Mouse (Mus musculus): ENCODE results near the gene Polr2m. TPM values are rescaled to one million over a fixed set of nuclear protein-coding genes. Genes with fewer than 3 reads are reported as not detected.
"Not testable (repeated sequence)": the region's sequence is repeated elsewhere in the genome, so short reads cannot be mapped to it uniquely, and the experiment has no call there.

The Polr2m gene
- polyA plus RNA-seq, 1 experiment from 2014 or later, result 292 TPM

DNA sequence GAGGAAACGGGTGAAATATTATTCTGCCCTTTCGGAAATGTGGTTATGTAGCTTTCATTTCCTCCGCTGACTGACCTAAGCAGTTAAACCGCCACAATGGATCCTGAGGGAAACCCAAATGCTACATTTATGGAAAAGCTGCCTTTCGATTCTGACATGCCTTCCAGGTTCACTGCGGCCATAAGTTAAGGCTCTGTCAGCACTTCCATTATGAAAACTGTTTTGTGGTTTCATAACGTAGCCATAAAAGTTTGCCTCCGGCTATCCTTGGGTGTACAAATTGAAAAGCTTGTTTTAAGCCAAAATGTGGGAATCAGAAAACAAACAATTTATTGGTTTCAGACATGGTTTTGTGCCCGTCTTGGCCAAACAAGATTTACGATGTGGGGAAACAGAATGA lies 27.2 kb upstream of the Polr2m start:
- no peaks in the 10 kb centered on the region for H3K4me1 ChIP-seq (ENCODE audit: control insufficient read depth, insufficient read depth, low read length)
- 76% methylated on average over 10 of the region's 10 CpGs for WGBS
- H3K9me3 ChIP-seq (replicated peaks; ENCODE audit: control insufficient read depth, low read length), result no peaks in the 10 kb centered on the region
- H3K27ac ChIP-seq (ENCODE audit: low read length), result no peak overlapping the region
- H3K36me3 ChIP-seq (ENCODE audit: control insufficient read depth, insufficient read depth, low read length), result no peaks in the 10 kb centered on the region
- no peak for ATAC-seq (ENCODE audit: insufficient read depth, low FRiP score)
- no peaks in the 10 kb centered on the region for H3K27me3 ChIP-seq (ENCODE audit: control insufficient read depth, insufficient read depth, low read length)
- no peak overlapping the region for H3K4me2 ChIP-seq (ENCODE audit: low read depth, low read length)
- H3K4me3 ChIP-seq (replicated peaks; ENCODE audit: low read length), result no peak overlapping the region
- H3K9ac ChIP-seq (ENCODE audit: low read length), result no peak overlapping the region

DNA sequence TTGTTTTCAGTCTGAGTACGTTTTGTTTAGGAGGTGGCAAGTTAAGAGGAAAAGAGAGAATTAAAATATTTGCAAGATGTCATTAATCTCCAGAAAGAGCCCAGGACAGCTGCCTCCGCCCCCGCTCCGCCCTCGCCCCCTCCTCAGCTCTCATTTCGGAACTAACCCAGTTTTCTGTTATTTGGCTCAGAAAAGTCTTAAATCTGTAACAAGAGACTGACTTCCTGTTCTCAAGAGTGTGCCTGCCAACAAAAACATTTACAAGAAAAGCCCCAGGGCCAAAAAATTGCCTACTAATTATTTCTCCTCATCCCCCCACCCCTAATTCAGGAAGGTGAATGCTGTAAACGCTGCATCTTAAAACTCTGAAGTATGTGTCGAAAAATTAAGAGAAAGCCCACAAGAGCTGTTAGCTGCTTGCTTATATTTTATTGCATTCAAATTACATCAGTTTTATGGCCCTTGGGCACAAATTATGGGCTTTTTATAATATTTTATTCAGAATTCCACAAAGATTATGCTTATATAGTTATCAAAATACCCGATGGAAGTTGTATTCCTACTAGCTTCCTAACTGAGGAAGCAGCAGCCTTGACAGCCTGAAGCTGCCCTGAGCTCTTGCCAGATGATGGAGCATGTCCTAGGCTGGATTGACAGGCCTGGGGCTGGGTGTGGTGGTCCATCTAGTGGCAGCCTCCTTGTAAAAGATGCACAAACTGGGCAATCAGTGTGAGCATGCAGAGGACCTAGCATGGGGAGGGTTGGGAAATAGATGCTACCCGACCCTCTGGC lies 12.9 kb upstream of the Polr2m start:
- Histone ChIP-seq H3K9ac (ENCODE audit: low read length) (no peak overlapping the region), H3K4me3 (replicated peaks; ENCODE audit: low read length) (no peak overlapping the region), H3K36me3 (ENCODE audit: control insufficient read depth, insufficient read depth, low read length) (no peaks in the 10 kb centered on the region), H3K4me2 (ENCODE audit: low read depth, low read length) (no peak overlapping the region), H3K27me3 (ENCODE audit: control insufficient read depth, insufficient read depth, low read length) (no peaks in the 10 kb centered on the region), H3K9me3 (replicated peaks; ENCODE audit: control insufficient read depth, low read length) (no peaks in the 10 kb centered on the region), H3K27ac (ENCODE audit: low read length) (no peak overlapping the region), H3K4me1 (ENCODE audit: control insufficient read depth, insufficient read depth, low read length) (peaks cover 3% of the 10 kb centered on the region; the same call in 1 of the 2 replicates)
- 37% methylated on average over 10 of the region's 10 CpGs for WGBS
- 0 out of 2 replicates have a peak, but pooled peaks have one; percentile 29 for ATAC-seq (ENCODE audit: insufficient read depth, low FRiP score)

DNA sequence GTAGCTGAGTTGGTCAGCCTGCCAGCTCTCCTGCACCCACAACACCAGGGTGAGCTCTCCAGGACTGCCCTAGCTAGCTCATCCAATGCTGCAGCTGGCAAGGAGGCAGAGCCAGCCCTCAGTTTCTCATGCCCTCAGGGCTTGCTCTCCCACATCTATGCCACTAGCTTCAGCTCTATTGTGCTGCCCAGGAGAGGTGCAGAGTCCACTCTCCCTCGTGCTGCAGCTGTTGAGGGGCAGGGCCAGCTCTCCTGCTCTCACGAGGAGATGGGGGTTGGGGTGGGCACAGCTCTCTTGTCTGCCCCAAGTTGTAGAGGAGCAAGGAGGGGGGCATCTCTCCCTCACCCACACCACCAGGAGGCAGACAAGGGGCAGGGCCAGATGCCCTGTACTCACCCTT lies 10.9 kb upstream of the Polr2m start:
- Histone ChIP-seq H3K4me3 (replicated peaks; ENCODE audit: low read length) (no peak overlapping the region), H3K27ac (ENCODE audit: low read length) (no peak overlapping the region), H3K9me3 (replicated peaks; ENCODE audit: control insufficient read depth, low read length) (no peaks in the 10 kb centered on the region), H3K4me2 (ENCODE audit: low read depth, low read length) (no peak overlapping the region), H3K27me3 (ENCODE audit: control insufficient read depth, insufficient read depth, low read length) (no peaks in the 10 kb centered on the region), H3K9ac (ENCODE audit: low read length) (no peak overlapping the region), H3K36me3 (ENCODE audit: control insufficient read depth, insufficient read depth, low read length) (no peaks in the 10 kb centered on the region), H3K4me1 (ENCODE audit: control insufficient read depth, insufficient read depth, low read length) (peaks cover 3% of the 10 kb centered on the region; the same call in 1 of the 2 replicates)
- 37% methylated on average over 2 of the region's 2 CpGs for WGBS
- 0 out of 2 replicates have a peak, but pooled peaks have one; percentile 25 for ATAC-seq (ENCODE audit: insufficient read depth, low FRiP score)

DNA sequence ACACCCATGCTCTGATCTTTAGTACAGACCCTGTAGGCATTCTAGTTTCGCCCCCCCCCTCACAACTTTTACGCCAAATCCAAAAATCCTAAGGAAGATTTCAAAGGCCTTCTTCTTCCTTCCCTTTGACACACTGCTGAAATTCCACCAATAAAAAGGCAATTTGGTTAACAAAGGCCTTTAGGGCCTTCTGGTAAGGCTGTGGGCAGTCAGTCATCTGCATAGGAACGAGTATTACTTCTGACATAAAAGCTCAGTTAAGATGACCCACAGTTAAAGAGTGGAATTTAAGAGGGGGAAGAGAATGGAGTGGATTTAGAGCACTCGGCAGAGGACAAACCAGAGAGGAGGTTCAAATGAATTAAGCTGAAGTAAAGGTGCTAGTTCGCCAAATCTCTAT lies 8.0 kb upstream of the Polr2m start:
- WGBS, result 80% methylated on average over 5 of the region's 5 CpGs
- Histone ChIP-seq H3K27me3 (ENCODE audit: control insufficient read depth, insufficient read depth, low read length) (no peaks in the 10 kb centered on the region), H3K9me3 (replicated peaks; ENCODE audit: control insufficient read depth, low read length) (no peaks in the 10 kb centered on the region), H3K9ac (ENCODE audit: low read length) (no peak overlapping the region), H3K4me2 (ENCODE audit: low read depth, low read length) (no peak overlapping the region), H3K4me1 (ENCODE audit: control insufficient read depth, insufficient read depth, low read length) (peaks cover 9% of the 10 kb centered on the region), H3K4me3 (replicated peaks; ENCODE audit: low read length) (no peak overlapping the region), H3K36me3 (ENCODE audit: control insufficient read depth, insufficient read depth, low read length) (no peaks in the 10 kb centered on the region), H3K27ac (ENCODE audit: low read length) (no peak overlapping the region)
- ATAC-seq (ENCODE audit: insufficient read depth, low FRiP score), result no peak

DNA sequence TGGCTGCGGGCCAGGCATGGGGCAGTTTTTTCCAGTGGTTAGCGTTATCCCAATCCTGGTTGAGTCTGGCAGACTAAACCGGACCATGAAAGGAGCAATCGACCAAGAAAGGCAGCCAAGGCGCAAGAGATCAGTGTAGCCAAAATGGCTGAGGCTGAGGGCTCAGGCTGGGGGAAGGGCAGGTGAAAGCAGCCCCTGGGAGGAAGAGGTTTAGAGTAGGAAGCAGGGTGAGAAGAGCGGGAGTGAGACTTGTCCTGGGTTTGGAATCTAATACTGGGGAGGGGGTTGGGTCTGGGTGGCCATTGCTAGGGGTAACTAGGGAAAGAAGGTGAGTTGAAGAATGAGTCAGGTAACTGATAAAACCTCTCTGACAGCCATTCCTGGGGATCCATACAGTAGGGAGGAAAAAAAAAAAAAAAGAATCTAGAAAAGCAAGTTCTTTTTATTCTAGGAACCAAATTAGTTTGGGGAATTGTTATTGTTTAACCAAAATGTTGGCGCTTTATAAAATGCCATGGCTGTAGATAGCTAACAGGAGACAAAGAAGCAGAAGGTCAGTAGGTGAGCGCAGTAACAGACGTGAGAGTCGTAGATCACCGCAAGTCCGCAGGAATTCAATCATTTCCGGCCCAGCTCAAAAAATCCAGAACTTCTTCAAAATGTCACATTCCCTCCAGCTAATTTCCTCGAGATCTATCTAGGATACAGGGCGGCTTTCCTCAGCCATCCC lies 6.7 kb upstream of the Polr2m start:
- no peak for ATAC-seq (ENCODE audit: insufficient read depth, low FRiP score)
- no peak overlapping the region for H3K4me3 ChIP-seq (replicated peaks; ENCODE audit: low read length)
- no peak overlapping the region; the same call in 1 of the 2 replicates for H3K9ac ChIP-seq (ENCODE audit: low read length)
- no peaks in the 10 kb centered on the region for H3K27me3 ChIP-seq (ENCODE audit: control insufficient read depth, insufficient read depth, low read length)
- no peaks in the 10 kb centered on the region for H3K9me3 ChIP-seq (replicated peaks; ENCODE audit: control insufficient read depth, low read length)
- peaks cover 9% of the 10 kb centered on the region for H3K4me1 ChIP-seq (ENCODE audit: control insufficient read depth, insufficient read depth, low read length)
- H3K27ac ChIP-seq (ENCODE audit: low read length), result no peak overlapping the region
- peak overlapping the region; percentile 23; the same call in 1 of the 2 replicates for H3K4me2 ChIP-seq (ENCODE audit: low read depth, low read length)
- no peaks in the 10 kb centered on the region for H3K36me3 ChIP-seq (ENCODE audit: control insufficient read depth, insufficient read depth, low read length)
- 52% methylated on average over 15 of the region's 15 CpGs for WGBS

DNA sequence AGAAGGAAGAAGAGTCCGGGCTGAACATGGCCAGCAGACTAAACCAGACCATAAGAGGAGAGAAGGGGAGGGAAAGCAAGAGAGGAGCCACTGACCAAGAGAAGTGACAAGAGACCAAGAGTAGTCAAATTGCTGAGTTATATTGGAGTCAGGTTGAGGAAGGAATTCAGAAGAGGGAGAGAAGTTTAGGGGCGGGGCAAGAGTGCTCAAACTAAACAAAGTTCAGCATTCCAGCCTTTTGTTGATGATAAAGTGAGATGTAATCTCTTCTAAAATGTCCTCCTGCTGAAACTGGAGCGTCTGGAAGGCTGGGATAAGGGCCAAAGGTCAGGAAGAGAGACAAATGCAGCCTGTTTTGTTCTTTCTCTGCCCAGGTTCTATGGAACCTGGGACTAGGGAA lies 4.3 kb upstream of the Polr2m start:
- ATAC-seq (ENCODE audit: insufficient read depth, low FRiP score), result no peak
- peaks cover 9% of the 10 kb centered on the region for H3K4me1 ChIP-seq (ENCODE audit: control insufficient read depth, insufficient read depth, low read length)
- H3K9ac ChIP-seq (ENCODE audit: low read length), result no peak overlapping the region
- no peak overlapping the region for H3K4me3 ChIP-seq (replicated peaks; ENCODE audit: low read length)
- H3K36me3 ChIP-seq (ENCODE audit: control insufficient read depth, insufficient read depth, low read length), result no peaks in the 10 kb centered on the region
- H3K9me3 ChIP-seq (replicated peaks; ENCODE audit: control insufficient read depth, low read length), result no peaks in the 10 kb centered on the region
- H3K4me2 ChIP-seq (ENCODE audit: low read depth, low read length), result no peak overlapping the region
- H3K27ac ChIP-seq (ENCODE audit: low read length), result no peak overlapping the region
- no peaks in the 10 kb centered on the region for H3K27me3 ChIP-seq (ENCODE audit: control insufficient read depth, insufficient read depth, low read length)
- WGBS, result 36% methylated on average over 3 of the region's 3 CpGs

DNA sequence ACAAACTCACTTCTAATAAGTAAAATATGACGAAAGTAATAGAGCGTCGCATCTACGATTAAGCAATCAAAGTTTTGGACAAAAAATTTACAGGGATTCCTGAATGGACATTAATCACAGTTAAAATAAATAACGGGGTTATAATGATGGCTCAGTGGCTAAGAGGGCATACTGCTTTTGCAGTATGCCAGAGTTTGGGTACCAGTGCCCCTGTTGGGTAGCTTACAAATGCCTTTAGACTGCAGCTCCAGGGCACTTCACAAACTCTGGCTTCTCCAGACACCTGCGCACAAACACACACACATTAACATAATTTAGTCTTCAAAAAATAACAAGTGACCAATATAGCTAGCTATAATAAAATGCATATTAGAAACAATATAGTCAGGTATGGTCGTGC lies 392 bp upstream of the Polr2m start:
- Histone ChIP-seq H3K9me3 (replicated peaks; ENCODE audit: control insufficient read depth, low read length) (no peaks in the 10 kb centered on the region), H3K36me3 (ENCODE audit: control insufficient read depth, insufficient read depth, low read length) (peaks cover 20% of the 10 kb centered on the region; the same call in 1 of the 2 replicates), H3K9ac (ENCODE audit: low read length) (peak overlapping the region; percentile 100; the same call in 1 of the 2 replicates), H3K4me2 (ENCODE audit: low read depth, low read length) (peak overlapping the region; percentile 42), H3K4me1 (ENCODE audit: control insufficient read depth, insufficient read depth, low read length) (peaks cover 19% of the 10 kb centered on the region), H3K27ac (ENCODE audit: low read length) (peak overlapping the region; percentile 96; the same call in 1 of the 2 replicates), H3K27me3 (ENCODE audit: control insufficient read depth, insufficient read depth, low read length) (no peaks in the 10 kb centered on the region), H3K4me3 (replicated peaks; ENCODE audit: low read length) (peak overlapping the region; percentile 88)
- WGBS, result 34% methylated on average over 7 of the region's 7 CpGs
- no peak for ATAC-seq (ENCODE audit: insufficient read depth, low FRiP score)

DNA sequence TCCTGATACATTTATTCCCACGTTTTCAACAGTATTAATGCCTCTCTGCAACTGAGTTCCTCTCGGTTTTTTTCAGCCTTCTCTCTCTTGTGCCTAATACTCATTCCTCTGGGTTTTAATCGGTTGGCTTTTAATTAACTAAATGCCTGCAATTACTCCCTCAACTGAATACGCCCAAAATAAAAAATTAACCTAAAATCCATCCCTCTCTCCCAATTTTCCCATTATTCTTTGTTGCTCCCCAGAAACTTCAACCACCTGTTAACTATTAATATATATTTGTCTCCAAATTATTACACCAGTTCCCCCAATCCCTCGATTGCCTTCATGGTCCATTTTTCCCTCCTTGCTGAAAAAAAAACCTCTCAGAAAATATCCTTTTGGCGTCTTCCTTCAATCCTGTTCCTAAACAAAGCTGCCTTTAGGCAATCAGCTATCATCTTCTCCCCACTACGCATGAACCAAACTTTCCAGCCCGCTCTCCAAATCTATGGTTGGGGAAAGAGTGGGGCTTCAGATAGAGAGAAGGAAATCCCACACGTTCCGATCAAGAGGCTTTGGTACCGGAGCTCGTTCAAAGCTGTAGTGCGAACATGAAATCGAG lies 762 bp downstream of the Polr2m start:
- whole genome bisulfite sequencing, result 1% methylated on average over 14 of the region's 14 CpGs
- Histone ChIP-seq H3K9me3 (replicated peaks; ENCODE audit: control insufficient read depth, low read length) (no peaks in the 10 kb centered on the region), H3K36me3 (ENCODE audit: control insufficient read depth, insufficient read depth, low read length) (peaks cover 32% of the 10 kb centered on the region), H3K27me3 (ENCODE audit: control insufficient read depth, insufficient read depth, low read length) (no peaks in the 10 kb centered on the region), H3K4me1 (ENCODE audit: control insufficient read depth, insufficient read depth, low read length) (peaks cover 13% of the 10 kb centered on the region), H3K4me2 (ENCODE audit: low read depth, low read length) (peak overlapping the region; percentile 90), H3K4me3 (replicated peaks; ENCODE audit: low read length) (peak overlapping the region; percentile 88), H3K27ac (ENCODE audit: low read length) (peak overlapping the region; percentile 96), H3K9ac (ENCODE audit: low read length) (peak overlapping the region; percentile 100)
- no peak for ATAC-seq (ENCODE audit: insufficient read depth, low FRiP score)

DNA sequence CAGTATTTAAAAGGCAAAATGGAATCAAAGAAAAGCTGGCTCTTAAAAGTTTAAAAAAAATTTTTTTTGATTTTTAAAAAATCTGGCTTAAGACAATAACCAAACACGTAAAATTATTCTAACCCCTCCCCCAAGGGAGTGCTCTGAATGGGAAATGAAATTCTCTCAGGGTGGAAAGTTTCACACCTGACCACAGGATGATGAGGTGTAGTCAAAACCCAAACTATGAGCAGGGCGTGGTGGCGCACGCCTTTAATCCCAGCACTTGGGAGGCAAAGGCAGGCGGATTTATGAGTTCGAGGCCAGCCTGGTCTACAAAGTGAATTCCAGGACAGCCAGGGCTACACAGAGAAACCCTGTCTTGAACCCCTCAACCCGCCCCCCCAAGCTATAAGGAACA lies 1.9 kb downstream of the Polr2m start:
- peaks cover 42% of the 10 kb centered on the region for H3K36me3 ChIP-seq (ENCODE audit: control insufficient read depth, insufficient read depth, low read length)
- not testable (repeated sequence) for H3K27me3 ChIP-seq (ENCODE audit: control insufficient read depth, insufficient read depth, low read length); H3K27ac ChIP-seq (ENCODE audit: low read length); H3K9me3 ChIP-seq (replicated peaks; ENCODE audit: control insufficient read depth, low read length); H3K9ac ChIP-seq (ENCODE audit: low read length); ATAC-seq (ENCODE audit: insufficient read depth, low FRiP score)
- peaks cover 13% of the 10 kb centered on the region for H3K4me1 ChIP-seq (ENCODE audit: control insufficient read depth, insufficient read depth, low read length)
- peak overlapping the region; percentile 88 for H3K4me3 ChIP-seq (replicated peaks; ENCODE audit: low read length)
- WGBS, result 78% methylated on average over 7 of the region's 7 CpGs
- H3K4me2 ChIP-seq (ENCODE audit: low read depth, low read length), result peak overlapping the region; percentile 90
